Mouse (Mus musculus): ENCODE results near the gene Nbr1.
A peak's percentile ranks its signal among the peaks of the same experiment; 100 is the strongest.

The Nbr1 gene

GRCm38 (mm10) chr11:101551751-101552475, at the start of gene Nbr1, which contains the start of gene Brca1:
Nbr1 (plus strand) TSS chr11:101552149.
Brca1 (minus strand) TSS chr11:101551955.
- DNase-seq (ENCODE audit: low read depth, low spot score): peak; percentile 98

DNA sequence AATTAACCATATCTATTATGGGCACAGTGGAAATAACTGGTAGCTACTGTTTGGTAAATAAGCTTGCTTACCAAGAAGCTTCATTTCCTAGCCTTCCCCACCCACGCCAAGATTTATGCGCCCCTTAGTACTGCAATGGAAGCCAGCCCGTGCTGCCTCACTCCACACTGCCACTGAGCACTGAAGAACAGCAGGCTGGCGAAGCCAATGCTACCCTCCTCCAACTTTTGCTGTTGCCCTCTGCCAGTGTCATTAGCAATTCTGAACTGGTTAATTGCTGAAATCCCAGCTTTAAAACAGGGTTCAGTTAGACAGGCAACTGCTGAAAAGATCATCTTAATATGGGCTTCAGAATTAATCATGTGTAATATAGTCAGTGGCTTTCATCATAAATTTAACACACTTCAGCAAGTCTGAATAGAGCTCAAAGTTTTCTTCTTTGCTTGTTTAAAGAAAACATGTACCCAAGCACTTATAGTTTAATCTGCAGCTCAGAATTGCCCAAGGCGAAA, 45.6 kb upstream of the Nbr1 start:
- no peak for DNase-seq (ENCODE audit: low read depth, low spot score)

- DNase-seq (ENCODE audit: low read depth, low spot score): no peak
Observed at GRCm38 (mm10) chr11:101507090-101507489, 44.9 kb upstream of the Nbr1 start.

GRCm38 (mm10) chr11:101518937-101519336, 33.0 kb upstream of the Nbr1 start:
- no peak for DNase-seq (ENCODE audit: low read depth, low spot score)

GRCm38 (mm10) chr11:101519364-101519763, 32.6 kb upstream of the Nbr1 start:
- DNase-seq (ENCODE audit: low read depth, low spot score): no peak

DNA sequence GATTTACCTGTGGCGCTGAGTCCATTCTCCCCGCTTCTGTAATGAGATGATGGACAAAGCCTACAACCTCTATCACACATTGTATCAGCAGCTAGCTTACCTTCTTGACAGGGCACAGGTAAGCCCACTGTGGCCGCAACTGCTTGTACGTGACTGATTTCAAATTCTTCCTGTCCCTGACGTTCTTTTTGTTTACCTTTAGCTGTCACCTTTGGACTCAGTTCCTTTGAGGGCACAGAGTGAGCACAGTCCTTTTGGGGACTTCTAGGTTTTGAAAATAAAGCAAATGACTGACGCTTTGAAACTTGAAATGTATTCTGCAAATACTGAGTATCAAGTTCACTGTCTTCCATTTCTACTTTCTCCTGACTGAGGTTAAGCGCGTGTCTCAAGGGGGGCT, 27.5 kb upstream of the Nbr1 start:
- DNase-seq (ENCODE audit: low read depth, low spot score): no peak

DNA sequence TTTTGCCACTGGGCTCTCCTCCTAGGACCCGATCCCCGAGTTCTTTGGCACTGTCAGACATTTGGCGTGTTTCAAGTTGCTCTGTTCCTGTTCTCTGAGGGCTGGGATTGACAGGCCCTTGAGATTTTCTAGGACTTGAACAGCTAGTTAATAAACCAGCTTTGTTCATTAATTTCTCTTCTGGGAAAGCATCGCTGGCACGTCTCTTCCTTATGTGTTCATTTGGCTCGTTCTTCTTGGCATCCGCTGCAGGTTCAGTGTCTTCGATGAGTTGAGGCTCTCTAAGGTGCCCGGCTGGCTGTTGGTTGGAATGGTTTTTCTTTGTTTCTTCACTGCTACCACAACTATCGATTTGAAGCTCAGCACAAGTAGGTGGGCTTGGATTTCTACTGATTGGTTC, 26.9 kb upstream of the Nbr1 start:
- no peak for DNase-seq (ENCODE audit: low read depth, low spot score)

DNA sequence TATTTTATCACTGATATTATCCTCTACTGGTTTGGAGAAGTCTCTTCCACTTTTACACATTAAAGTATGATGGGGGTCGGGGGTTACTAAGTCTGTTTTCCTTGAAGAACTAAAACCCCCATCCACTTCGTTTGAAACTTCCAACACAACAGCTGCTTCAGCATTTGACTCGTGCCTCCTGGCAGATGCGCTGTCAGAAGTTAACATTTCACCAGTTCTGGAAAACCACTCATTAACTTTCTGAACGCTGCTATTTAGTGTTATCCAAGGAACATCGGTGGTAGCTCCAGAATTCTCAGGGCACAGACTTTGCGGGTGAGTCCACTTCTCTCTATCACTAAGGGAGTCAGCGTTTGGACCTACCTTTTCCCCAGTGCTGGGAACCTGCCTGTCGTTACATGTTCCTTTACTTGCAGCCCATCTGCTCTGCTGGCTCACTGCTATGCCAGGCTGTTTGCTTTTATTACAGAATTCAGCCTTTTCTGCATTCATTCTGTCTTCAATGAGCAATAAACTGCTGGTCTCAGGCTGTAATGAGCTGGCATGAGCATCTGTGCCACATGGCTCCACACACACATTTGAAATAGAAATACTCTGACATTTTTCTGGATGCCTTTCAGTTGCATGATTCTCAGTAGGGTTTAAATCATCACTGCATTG, 25.9 kb upstream of the Nbr1 start:
- DNase-seq (ENCODE audit: low read depth, low spot score): no peak

- DNase-seq (ENCODE audit: low read depth, low spot score): no peak
Observed at GRCm38 (mm10) chr11:101526686-101527085, 25.3 kb upstream of the Nbr1 start.

- DNase-seq (ENCODE audit: low read depth, low spot score): no peak
Observed at GRCm38 (mm10) chr11:101543533-101543932, 8.4 kb upstream of the Nbr1 start.

- no peak for DNase-seq (ENCODE audit: low read depth, low spot score)
Observed at GRCm38 (mm10) chr11:101544132-101544531, 7.8 kb upstream of the Nbr1 start.

DNA sequence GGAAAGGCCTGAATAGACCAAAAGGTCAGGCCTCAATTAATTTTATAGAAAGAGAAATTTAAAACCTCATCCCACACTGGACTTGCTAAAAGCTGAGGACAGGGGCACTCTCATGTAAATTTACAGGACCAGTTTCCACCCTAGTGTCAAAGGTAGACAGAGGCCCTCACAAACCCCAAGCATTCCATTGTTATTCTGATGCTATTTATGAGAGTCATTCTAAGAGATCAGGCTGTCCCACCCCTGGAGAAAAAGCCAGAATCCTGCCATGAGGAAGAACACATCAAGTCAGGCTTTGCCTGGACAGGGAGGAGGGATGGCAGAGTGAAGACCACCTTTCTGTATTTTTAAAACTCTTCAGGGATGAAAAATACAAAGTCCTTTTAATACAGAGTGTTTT, 3.4 kb upstream of the Nbr1 start:
- no peak for DNase-seq (ENCODE audit: low read depth, low spot score)

- peak; percentile 99 for DNase-seq (ENCODE audit: low read depth, low spot score)
Observed at GRCm38 (mm10) chr11:101552476-101553300, 739 bp downstream of the Nbr1 start.

GRCm38 (mm10) chr11:101553354-101553930, 1.5 kb downstream of the Nbr1 start:
- peak; percentile 32 for DNase-seq (ENCODE audit: low read depth, low spot score)

- DNase-seq (ENCODE audit: low read depth, low spot score): no peak
Observed at GRCm38 (mm10) chr11:101556541-101556940, 4.6 kb downstream of the Nbr1 start.

- no peak for DNase-seq (ENCODE audit: low read depth, low spot score)
Observed at GRCm38 (mm10) chr11:101556954-101557353, 5.0 kb downstream of the Nbr1 start.

DNA sequence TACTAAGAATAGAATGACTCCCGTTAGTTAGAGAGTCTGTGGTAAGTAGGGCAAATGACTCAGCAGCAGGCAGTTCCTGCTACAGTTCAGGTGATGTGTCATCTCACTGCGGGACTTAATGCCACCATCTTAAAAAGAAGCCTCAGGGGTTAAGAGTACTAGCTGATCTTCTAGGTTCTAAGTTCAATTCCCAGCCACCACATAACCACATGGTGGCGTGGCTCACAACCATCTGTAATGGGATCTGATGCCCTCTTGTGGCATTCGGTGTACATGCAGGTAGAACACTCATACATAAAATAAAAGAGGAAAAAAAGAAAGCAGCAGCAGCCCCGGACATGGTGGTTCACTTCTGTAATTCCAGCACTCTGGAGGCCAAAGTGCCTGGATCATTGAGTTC, 10.4 kb downstream of the Nbr1 start:
- DNase-seq (ENCODE audit: low read depth, low spot score): peak; percentile 40

GRCm38 (mm10) chr11:101568421-101568820, 16.5 kb downstream of the Nbr1 start:
- no peak for DNase-seq (ENCODE audit: low read depth, low spot score)

DNA sequence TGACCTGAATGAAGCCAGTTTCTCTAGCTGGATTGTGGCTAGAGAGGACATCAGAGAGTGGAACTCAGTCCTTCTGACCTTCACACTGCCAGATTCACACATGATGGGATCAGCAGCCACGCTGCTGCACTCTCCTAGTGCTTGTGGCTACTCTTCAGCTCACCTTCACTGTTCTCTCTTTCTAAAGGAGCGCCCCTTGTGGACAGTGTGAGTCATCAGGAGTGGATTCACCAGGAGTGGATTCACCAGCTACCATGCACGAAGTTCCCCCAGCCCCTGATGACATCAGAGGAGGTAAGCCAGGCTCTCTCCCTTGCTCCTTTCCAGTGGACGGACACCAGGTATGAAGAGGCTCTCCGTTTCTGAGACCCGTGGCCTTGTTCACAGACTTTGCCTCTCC, 24.2 kb downstream of the Nbr1 start:
- no peak for DNase-seq (ENCODE audit: low read depth, low spot score)

GRCm38 (mm10) chr11:101581081-101581764, 29.3 kb downstream of the Nbr1 start:
- DNase-seq (ENCODE audit: low read depth, low spot score): no peak

All from c-Kit-negative CD71-positive TER-119-positive erythroid progenitor cells, embryonic 14.5 days (primary cell).